Mouse (Mus musculus) left cerebral cortex, adult 2 months (tissue): ENCODE measurements around the gene Prr13. TPM values are rescaled to one million over a fixed set of nuclear protein-coding genes. Genes with fewer than 3 reads are reported as not detected.

Source experiments
- DNase-seq, 2 experiments: peaks; one replicate each; pipeline ENCODE4 v3.0.0; 2021 to 2022; ENCODE audit warnings: low spot score in 2 of 2, mixed read lengths in 1 of 2; ENCODE audit errors: extremely low spot score in 1 of 2
- H3K27ac ChIP-seq: fragments of 200-600 bp; 2 replicates; pipeline ENCODE4 v1.8.1; 2022
- H3K4me3 ChIP-seq: fragments of 200-600 bp; 2 replicates; pipeline ENCODE4 v1.8.1; 2022
- CTCF ChIP-seq: fragments of 200-600 bp; IDR thresholded peaks from 2 replicates; pipeline ENCODE4 v1.8.1; 2022; ENCODE audit warnings: antibody characterized with exemption, mild to moderate bottlenecking, moderate library complexity
- intact Hi-C: fragments of 180-260 bp; cut with DNase I; formaldehyde crosslinking; loops from one replicate; pipeline ENCODE4 v1.15.1; 2025
- total RNA-seq, 2 experiments: library from RNA; stranded (reverse); gene quantifications; 2 replicates each; pipeline ENCODE4 v1.2.3; 2021

Gene Prr13
- total RNA-seq, 2 experiments from 2014 or later: 46.1 to 47.6 TPM

DNA sequence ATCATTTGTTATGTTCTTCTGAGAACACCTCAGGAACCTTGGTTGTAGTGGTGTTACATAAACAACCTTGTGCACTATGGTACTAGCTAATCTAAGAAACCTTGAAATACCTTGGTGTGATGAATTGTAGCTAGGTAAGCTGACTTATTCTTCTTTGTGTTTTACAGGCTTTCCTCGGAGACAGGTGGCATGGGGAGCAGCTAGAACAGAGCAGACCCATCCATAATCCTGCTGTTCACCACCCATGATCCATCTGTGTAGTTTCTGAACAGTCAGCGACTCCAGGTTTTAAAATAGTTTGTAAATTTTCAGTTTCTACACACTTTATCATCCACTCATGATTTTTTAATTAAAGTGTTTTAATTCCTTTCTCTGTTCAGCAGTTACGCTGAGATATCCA lies 39.5 kb downstream of the Prr13 start:
- intact Hi-C loops: no loop called here
- TF ChIP-seq CTCF: no peak
- DNase-seq: no peak
- H3K4me3 ChIP-seq: no peak overlapping the region
- peak overlapping the region; percentile 24; the same call in 1 of the 2 replicates for H3K27ac ChIP-seq

DNA sequence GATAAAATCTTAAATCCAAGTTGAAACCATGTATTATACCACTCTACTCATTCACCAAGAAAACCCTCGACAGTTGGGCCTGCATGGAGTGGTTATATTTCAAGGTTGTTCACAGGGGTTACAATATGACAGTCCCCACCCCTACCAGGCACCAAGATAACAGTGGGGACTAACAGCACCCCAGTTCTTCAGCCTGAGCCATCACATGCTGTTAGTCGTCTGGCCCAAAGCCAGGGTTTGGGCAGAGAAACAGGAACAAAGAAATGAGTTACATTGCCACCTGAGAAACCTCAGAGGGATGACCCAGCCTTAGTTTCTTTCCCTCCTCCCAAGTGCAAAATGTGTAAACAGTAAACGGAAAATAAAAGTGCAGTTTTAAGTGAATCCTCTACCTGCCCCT lies 40.5 kb downstream of the Prr13 start:
- no peak for TF ChIP-seq CTCF

GRCm38 (mm10) chr15:102499851-102500250 lies 41.0 kb downstream of the Prr13 start:
- Histone ChIP-seq H3K4me3 (no peak overlapping the region), H3K27ac (no peak overlapping the region)
- intact Hi-C loops: no loop called here
- no peak for DNase-seq
- no peak for TF ChIP-seq CTCF

More for the DNA sequence above, 40.5 kb downstream of the Prr13 start:
- Histone ChIP-seq H3K27ac (peak overlapping the region; percentile 33; the same call in 1 of the 2 replicates), H3K4me3 (no peak overlapping the region)
- intact Hi-C loops: no loop called here
- no peak for DNase-seq

GRCm38 (mm10) chr15:102500479-102500878 lies 41.7 kb downstream of the Prr13 start:
- DNase-seq: no peak
- Histone ChIP-seq H3K27ac (no peak overlapping the region), H3K4me3 (no peak overlapping the region)
- intact Hi-C loops: no loop called here
- no peak for TF ChIP-seq CTCF

DNA sequence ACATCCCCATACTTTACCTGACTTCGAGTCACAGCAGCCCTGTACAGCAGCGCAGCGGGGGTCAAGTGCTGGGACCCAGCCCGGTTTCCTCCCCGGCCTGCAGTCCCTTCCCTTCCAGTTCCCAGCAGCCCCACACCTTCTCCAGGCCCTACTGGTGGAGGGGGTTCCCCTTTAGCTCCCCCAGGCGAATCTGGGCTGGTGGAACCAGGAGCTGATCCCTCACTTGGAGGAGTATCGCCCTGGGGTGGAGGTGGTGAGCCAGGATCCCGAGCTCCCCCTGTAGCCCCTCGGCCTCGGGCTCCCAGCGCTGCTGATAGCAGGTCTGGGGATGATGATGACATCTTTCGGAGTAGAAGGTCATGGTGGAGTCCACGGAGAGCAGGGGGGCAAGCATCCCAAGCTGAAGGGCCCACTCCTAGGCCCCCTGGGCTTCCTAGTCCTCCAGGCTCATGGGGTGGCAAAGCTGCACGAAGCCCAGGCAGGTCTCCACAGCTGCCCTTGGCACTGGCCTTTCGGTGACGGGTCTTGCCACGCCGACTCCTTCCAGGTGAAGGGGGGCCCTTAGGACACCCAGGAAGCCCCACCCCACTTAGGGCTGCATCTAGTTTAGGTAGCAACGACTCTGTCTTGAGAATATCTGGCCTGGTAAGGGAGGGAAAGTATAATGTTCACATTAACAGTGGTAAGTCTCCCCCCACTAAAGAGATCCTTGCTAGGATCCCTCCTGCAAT lies 42.4 kb downstream of the Prr13 start:
- no peak for TF ChIP-seq CTCF
- no peak overlapping the region for H3K27ac ChIP-seq
- intact Hi-C loops: no loop called here
- no peak overlapping the region for H3K4me3 ChIP-seq
- DNase-seq: no peak

DNA sequence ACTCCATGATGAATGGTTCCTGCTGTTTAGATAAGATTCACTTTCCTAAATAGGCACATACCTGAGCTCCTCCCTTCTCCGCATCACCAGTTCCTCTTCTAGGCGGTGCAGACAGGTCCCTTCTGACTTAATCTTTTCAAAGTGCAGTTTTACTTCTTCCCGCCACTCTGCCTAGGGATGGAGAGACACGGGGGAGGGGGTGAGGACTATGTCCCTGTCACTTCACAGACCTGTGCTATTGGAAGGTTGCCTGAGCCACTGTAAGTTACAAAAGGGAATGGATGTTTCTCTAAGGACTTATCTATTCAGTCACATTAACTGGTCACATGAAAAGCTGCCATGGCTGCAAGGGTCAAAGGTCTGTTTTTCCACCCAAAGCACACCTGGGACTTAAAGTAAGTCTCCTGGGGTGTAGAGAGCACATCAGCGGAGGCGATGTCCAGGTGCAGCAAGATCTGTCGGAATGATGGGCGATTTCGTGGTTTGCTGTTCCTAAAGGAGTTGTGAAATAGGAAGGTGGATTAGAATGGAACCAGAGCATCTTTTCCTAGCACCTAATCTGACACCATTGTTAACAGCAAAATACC lies 43.5 kb downstream of the Prr13 start:
- H3K27ac ChIP-seq: no peak overlapping the region
- no peak overlapping the region for H3K4me3 ChIP-seq
- peak in 1 of 2 experiments; percentile 5 for DNase-seq
- intact Hi-C loops: no loop called here
- TF ChIP-seq CTCF: no peak

DNA sequence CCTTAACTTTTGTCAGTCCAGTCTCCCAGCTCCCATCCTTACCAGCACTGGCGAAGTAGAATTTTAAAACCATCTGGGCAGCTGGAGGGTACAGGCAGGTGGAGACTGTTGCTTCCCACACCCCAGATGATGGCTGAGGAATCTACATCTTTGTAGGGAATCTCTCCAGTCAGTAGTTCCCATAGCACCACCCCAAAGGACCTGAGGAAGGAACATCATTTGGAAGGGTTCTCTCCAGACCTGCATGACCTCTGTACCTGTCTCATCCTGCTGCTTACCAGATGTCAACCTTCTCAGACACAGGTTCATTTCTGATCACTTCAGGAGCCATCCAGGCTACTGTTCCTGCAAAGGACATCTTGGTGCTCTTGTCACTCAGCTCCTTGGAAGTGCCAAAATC lies 44.6 kb downstream of the Prr13 start, which contains the start of gene Gm10337:
TSS of gene Gm10337 (plus strand) at position 276 of the 400 bp plus-strand sequence.
- no peak within 1 kb of the TSS for H3K27ac ChIP-seq
- intact Hi-C loops: no loop called here

DNA sequence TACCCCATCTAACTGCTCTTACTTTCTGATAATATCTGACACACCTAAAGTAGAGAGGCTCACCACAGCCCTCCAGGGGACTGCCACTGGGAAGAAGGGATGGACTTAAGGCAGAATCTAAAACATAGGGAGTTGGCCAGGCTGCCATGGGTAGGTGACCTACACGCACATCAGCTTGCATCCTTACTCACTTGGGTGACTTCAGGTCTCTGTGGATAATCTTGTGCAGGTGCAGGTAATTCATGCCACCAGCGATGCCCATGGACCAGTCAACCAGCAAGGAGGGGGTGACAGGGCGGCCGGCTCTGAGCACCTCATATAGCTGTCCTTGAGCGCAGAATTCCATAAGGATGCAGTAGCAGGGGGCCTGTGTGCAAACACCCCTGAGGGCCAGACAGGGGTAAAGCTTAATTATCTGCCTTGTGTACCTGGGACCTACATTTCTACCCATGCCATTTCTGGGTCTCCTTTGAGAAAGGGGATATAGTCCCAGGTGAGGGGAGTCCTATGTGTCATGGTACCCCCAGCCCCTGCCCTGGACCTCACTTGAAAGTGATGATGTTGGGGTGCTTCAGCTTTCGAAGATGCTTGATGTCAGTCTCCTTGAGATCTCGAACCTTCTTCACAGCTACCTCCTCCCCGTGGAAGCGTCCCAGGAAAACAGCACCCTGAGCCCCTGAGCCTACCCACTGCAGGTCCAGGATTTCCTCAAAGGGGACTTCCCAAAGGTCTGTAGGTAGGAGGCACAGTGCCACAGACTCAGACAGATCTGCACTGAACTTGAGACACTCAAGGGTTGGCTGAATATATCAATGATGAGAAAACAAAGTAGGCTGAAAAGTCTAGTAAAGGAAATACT lies 45.3 kb downstream of the Prr13 start:
- Histone ChIP-seq H3K4me3 (no peak overlapping the region), H3K27ac (no peak overlapping the region)
- peak in 1 of 2 experiments; percentile 11 for DNase-seq
- intact Hi-C loops: no loop called here
- no peak for TF ChIP-seq CTCF

More for the DNA sequence above, 44.6 kb downstream of the Prr13 start, which contains the start of gene Gm10337:
- H3K4me3 ChIP-seq: no peak within 1 kb of the TSS
- DNase-seq: peak in 1 of 2 experiments; percentile 6
- TF ChIP-seq CTCF: no peak

- TF ChIP-seq CTCF: no peak
- Histone ChIP-seq H3K4me3 (no peak overlapping the region), H3K27ac (no peak overlapping the region)
- peak in 1 of 2 experiments; percentile 9 for DNase-seq
- intact Hi-C loops: no loop called here
Measured at GRCm38 (mm10) chr15:102505073-102505769, 46.4 kb downstream of the Prr13 start.

GRCm38 (mm10) chr15:102505770-102506463 lies 47.1 kb downstream of the Prr13 start:
- intact Hi-C loops: no loop called here
- Histone ChIP-seq H3K27ac (no peak overlapping the region), H3K4me3 (no peak overlapping the region)
- no peak for TF ChIP-seq CTCF
- peak in 1 of 2 experiments; percentile 6 for DNase-seq

DNA sequence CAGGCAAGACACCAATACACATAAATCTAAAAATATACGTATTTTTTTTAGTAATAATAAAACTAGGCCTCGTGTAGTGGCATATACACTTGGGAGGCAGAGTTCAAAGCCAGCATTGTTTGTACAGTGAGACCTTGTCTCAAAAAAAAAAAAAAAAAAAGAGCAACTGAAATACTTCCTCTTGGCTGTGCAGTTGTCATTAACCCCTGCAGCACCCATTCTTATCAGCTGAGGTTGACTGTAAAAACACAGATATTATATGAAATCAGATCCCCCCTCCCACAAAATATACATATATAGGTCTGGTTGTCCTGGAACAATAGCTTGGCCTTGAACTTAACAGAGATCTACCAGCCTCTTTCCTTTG lies 47.6 kb downstream of the Prr13 start:
- no peak for TF ChIP-seq CTCF
- H3K27ac ChIP-seq: no peak overlapping the region
- intact Hi-C loops: no loop called here
- no peak for DNase-seq
- no peak overlapping the region for H3K4me3 ChIP-seq
